Mouse (Mus musculus): ENCODE measurements around the gene Spon1.

GRCm38 (mm10) chr7:114006456-114006855, 240.7 kb downstream of the Spon1 start:
- TF ChIP-seq CTCF (IDR thresholded peaks at IDR 0.05; ENCODE audit: extremely low read depth, insufficient read depth, insufficient read length, insufficient replicate concordance) (no peak), POLR2A (IDR thresholded peaks at IDR 0.05; ENCODE audit: low read depth, low read length) (no peak)
